Mouse (Mus musculus): Measurements from ENCODE around the gene Limch1.

DNA sequence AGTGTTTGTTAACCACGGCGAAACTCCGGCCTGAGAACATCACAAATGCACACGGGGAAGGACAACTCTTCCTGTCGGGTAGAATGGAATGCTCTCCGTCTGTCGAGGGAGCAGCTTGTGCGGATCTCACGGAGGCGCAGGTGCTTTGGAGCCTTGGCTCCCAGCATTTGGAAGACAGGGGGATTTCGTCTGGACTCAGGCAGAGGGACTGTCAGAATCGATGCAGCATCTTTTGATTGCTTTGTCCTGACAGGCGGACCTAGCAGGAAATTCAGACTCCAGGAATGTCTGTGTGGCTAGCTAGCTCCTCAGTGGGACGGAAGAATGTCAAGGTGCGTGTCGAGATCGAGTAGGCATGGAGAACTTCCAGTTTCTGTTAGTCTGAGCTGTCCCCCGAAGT lies 71.1 kb downstream of the Limch1 start:
- TF ChIP-seq CTCF (conservative IDR thresholded peaks at IDR 0.05 in 1 of 2, IDR thresholded peaks at IDR 0.05 in 1 of 2; ENCODE audit: low read depth in 2 of 2, low read length in 2 of 2) (no peak), POLR2A (IDR thresholded peaks at IDR 0.05; ENCODE audit: low read depth, low read length) (no peak), MAFK (IDR thresholded peaks at IDR 0.05; ENCODE audit: insufficient replicate concordance, low read length) (no peak), MAX (IDR thresholded peaks at IDR 0.05; ENCODE audit: low read length) (no peak)
